In genomic region chr10:60230321-60231088, GRCm38 (mm10) we compare ENCODE assay signal across 25 mouse cellular contexts. TPM values are rescaled to one million over a fixed set of nuclear protein-coding genes. Genes with fewer than 3 reads are reported as not detected.
DNase-seq lines count a peak whose midpoint lies in the region; ATAC-seq and TF ChIP-seq lines count a peak whose summit lies in the region.
"Had no signal": no experiment of that assay in that cellular context is flagged by ENCODE, and none has a peak within 500 bp of the region (broad histone marks: within the 10 kb centered on the region; RNA-seq: fewer than 3 reads in every experiment).

No protein-coding gene starts in this region.

- no peaks in the 10 kb centered on the region for H3K9me3 ChIP-seq in neural tube, embryonic 15.5 days (replicated peaks)
- no peaks in the 10 kb centered on the region for H3K9me3 ChIP-seq in ES-E14 (ENCODE audit: control insufficient read depth, insufficient read depth, low read depth, low read length)
- H3K9me3 ChIP-seq in limb, embryonic 13.5 days = no peaks in the 10 kb centered on the region
- H3K9me3 ChIP-seq in kidney, embryonic 14.5 days (ENCODE audit: control insufficient read depth, low read length) = no peaks in the 10 kb centered on the region
- H3K9me3 ChIP-seq: heart, embryonic 15.5 days; kidney, embryonic 15.5 days; midbrain, embryonic 10.5 days had no signal

- H3K27ac ChIP-seq in neural tube, embryonic 15.5 days (replicated peaks) = no peak overlapping the region
- peak overlapping the region; percentile 6; the same call in 1 of the 2 replicates for H3K27ac ChIP-seq in ES-E14 (ENCODE audit: insufficient read depth, low read depth, low read length, poor library complexity, severe bottlenecking)
- H3K27ac ChIP-seq in limb, embryonic 13.5 days = peak overlapping the region; percentile 28; the same call in 1 of the 2 replicates
- H3K27ac ChIP-seq in kidney, embryonic 14.5 days (ENCODE audit: low read depth, low read length) = no peak overlapping the region
- H3K27ac ChIP-seq: heart, adult 2 months; heart, embryonic 15.5 days; kidney, embryonic 15.5 days; left cerebral cortex, adult 2 months; midbrain, embryonic 10.5 days had no signal

- H3K4me2 ChIP-seq in neural tube, embryonic 15.5 days = no peak overlapping the region
- H3K4me2 ChIP-seq in limb, embryonic 13.5 days (replicated peaks) = no peak overlapping the region
- H3K4me2 ChIP-seq in kidney, embryonic 14.5 days (replicated peaks; ENCODE audit: low read depth, low read length) = no peak overlapping the region
- H3K4me2 ChIP-seq: heart, embryonic 15.5 days; kidney, embryonic 15.5 days had no signal

- no peak for DNase-seq in neural tube, embryonic 10.5 days (ENCODE audit: extremely low spot score, low spot score)
- no peak for DNase-seq in ES-E14 (ENCODE audit: low read depth, low spot score)
- DNase-seq in urinary bladder, adult 2 months (ENCODE audit: low spot score) = peak; percentile 33
- no peak for DNase-seq in kidney, adult 9 months
- no peak for DNase-seq in thymus, postnatal 14 days
- DNase-seq: adrenal gland, adult 2 months; B cell, adult 2 months; cerebellum, postnatal 10 days; gastrocnemius, postnatal 10 days; heart, adult 2 months; liver; liver, postnatal 0 days; lung, postnatal 4 days; retina, postnatal 1 day; right cerebral cortex, postnatal 4 days; thymus, postnatal 4 days had no signal

- H3K9ac ChIP-seq in neural tube, embryonic 15.5 days (replicated peaks) = 0 out of 2 replicates have a peak overlapping the region, but pooled peaks have one; percentile 14
- H3K9ac ChIP-seq in ES-E14 (ENCODE audit: insufficient read depth, low read depth, low read length, poor library complexity, severe bottlenecking) = peak overlapping the region; percentile 14; the same call in 1 of the 2 replicates
- no peak overlapping the region for H3K9ac ChIP-seq in limb, embryonic 13.5 days
- H3K9ac ChIP-seq in kidney, embryonic 14.5 days (ENCODE audit: low read depth, low read length) = no peak overlapping the region
- H3K9ac ChIP-seq: heart, embryonic 15.5 days; kidney, embryonic 15.5 days; liver, postnatal 0 days had no signal

- WGBS in neural tube, embryonic 15.5 days = 84% methylated on average over 6 of the region's 6 CpGs
- 75% methylated on average over 6 of the region's 6 CpGs for WGBS in limb, embryonic 13.5 days
- 72% methylated on average over 6 of the region's 6 CpGs for WGBS in kidney, embryonic 14.5 days

- in situ Hi-C loops in ES-E14 (cut with MboI; ENCODE audit: low sequenced_read_pairs in 2 of 2, unreplicated experiment in 2 of 2) = no loop called here

- H3K4me1 ChIP-seq in neural tube, embryonic 15.5 days = no peaks in the 10 kb centered on the region
- H3K4me1 ChIP-seq in ES-E14 (ENCODE audit: control insufficient read depth in 2 of 2, insufficient read depth in 2 of 2, low read length in 2 of 2, poor library complexity in 1 of 2) = peaks cover 4 to 21% of the 10 kb centered on the region in 2 experiments; a peak in 3 of 4 replicates
- H3K4me1 ChIP-seq in limb, embryonic 13.5 days = no peaks in the 10 kb centered on the region
- 0 out of 2 replicates have a peak, but pooled peaks cover 4% of the 10 kb centered on the region for H3K4me1 ChIP-seq in kidney, embryonic 14.5 days (ENCODE audit: control insufficient read depth, insufficient read depth, low read length)
- H3K4me1 ChIP-seq: heart, embryonic 15.5 days; midbrain, embryonic 10.5 days had no signal

- ATAC-seq in neural tube, embryonic 15.5 days (ENCODE audit: low FRiP score) = no peak
- no peak for ATAC-seq in limb, embryonic 13.5 days (ENCODE audit: low FRiP score, low read depth)
- ATAC-seq in kidney, embryonic 14.5 days (ENCODE audit: low FRiP score, low TSS enrichment) = no peak
- ATAC-seq: forebrain, embryonic 16.5 days; liver, postnatal 0 days had no signal

- no peaks in the 10 kb centered on the region for H3K27me3 ChIP-seq in neural tube, embryonic 15.5 days (replicated peaks)
- H3K27me3 ChIP-seq in limb, embryonic 13.5 days = no peaks in the 10 kb centered on the region
- no peaks in the 10 kb centered on the region for H3K27me3 ChIP-seq in kidney, embryonic 14.5 days (ENCODE audit: control insufficient read depth, insufficient read depth, low read length)
- H3K27me3 ChIP-seq: kidney, embryonic 15.5 days had no signal

- no peak overlapping the region for H3K4me3 ChIP-seq in neural tube, embryonic 15.5 days (replicated peaks)
- H3K4me3 ChIP-seq in ES-E14 (ENCODE audit: insufficient read depth in 1 of 2, low read depth in 1 of 2, low read length in 2 of 2, poor library complexity in 1 of 2, severe bottlenecking in 1 of 2) = no peak overlapping the region
- H3K4me3 ChIP-seq in limb, embryonic 13.5 days = no peak overlapping the region
- H3K4me3 ChIP-seq in kidney, embryonic 14.5 days (ENCODE audit: low read length) = no peak overlapping the region
- H3K4me3 ChIP-seq: heart, adult 2 months; heart, embryonic 15.5 days; kidney, embryonic 15.5 days; left cerebral cortex, adult 2 months; midbrain, embryonic 10.5 days had no signal

- no peaks in the 10 kb centered on the region for H3K36me3 ChIP-seq in neural tube, embryonic 15.5 days
- H3K36me3 ChIP-seq in ES-E14 (ENCODE audit: control insufficient read depth, insufficient read depth, low read length, poor library complexity, severe bottlenecking) = no peaks in the 10 kb centered on the region
- no peaks in the 10 kb centered on the region for H3K36me3 ChIP-seq in limb, embryonic 13.5 days
- H3K36me3 ChIP-seq in kidney, embryonic 14.5 days (ENCODE audit: control insufficient read depth, insufficient read depth, low read length) = no peaks in the 10 kb centered on the region
- H3K36me3 ChIP-seq: heart, embryonic 15.5 days; kidney, embryonic 15.5 days; midbrain, embryonic 10.5 days had no signal

TF ChIP-seq in ES-E14, 5 proteins besides CTCF, POLR2A, EP300 and RAD21:
- TF ChIP-seq HCFC1 (IDR thresholded peaks at IDR 0.05; ENCODE audit: borderline replicate concordance, insufficient read depth, low read length) = no peak
- no peak for TF ChIP-seq ZC3H11A (IDR thresholded peaks at IDR 0.05; ENCODE audit: borderline replicate concordance, low read depth, low read length)
- no peak for TF ChIP-seq ZNF384 (IDR thresholded peaks at IDR 0.05; ENCODE audit: low read depth, low read length)
- no peak for TF ChIP-seq CHD2 (IDR thresholded peaks at IDR 0.05; ENCODE audit: low read depth, low read length)
- TF ChIP-seq MAFK (IDR thresholded peaks at IDR 0.05; ENCODE audit: insufficient read depth, low read depth, low read length) = no peak
TF ChIP-seq in ES-E14: peak in this region for 0.

RNA-seq across cellular contexts. Expression of gene Chst3, which starts 11.4 kb away (rescaled TPM):
- 1.9 and 2.0 TPM in 2 replicates for polyA plus RNA-seq in neural tube, embryonic 15.5 days (2015; fragmentation: Nextera tagmentation; extraction: Ambion mirVana)
- 1.8 and 2.7 TPM in 2 replicates for total RNA-seq in ES-E14 (2012; rRNA removed)
- 3.1 and 3.7 TPM in 2 replicates for polyA plus RNA-seq in limb, embryonic 13.5 days (2015; fragmentation: Nextera tagmentation; extraction: Ambion mirVana)
- polyA plus RNA-seq in urinary bladder, adult 2 months (2012; rRNA removed) = 0.58 and 0.77 TPM in 2 replicates
- polyA plus RNA-seq in kidney, embryonic 14.5 days (2014; fragmentation: Nextera tagmentation; extraction: Ambion mirVana) = 1.0 and 1.1 TPM in 2 replicates
- total RNA-seq: MEL had no signal

RNA-seq across cellular contexts. Expression of gene Psap, which starts 46.9 kb away (rescaled TPM):
- polyA plus RNA-seq in neural tube, embryonic 15.5 days (2015; fragmentation: Nextera tagmentation; extraction: Ambion mirVana) = 217 and 220 TPM in 2 replicates
- 365 and 441 TPM in 2 replicates for total RNA-seq in ES-E14 (2012; rRNA removed)
- polyA plus RNA-seq in limb, embryonic 13.5 days (2015; fragmentation: Nextera tagmentation; extraction: Ambion mirVana) = 103 and 104 TPM in 2 replicates
- polyA plus RNA-seq in urinary bladder, adult 2 months (2012; rRNA removed) = 1,531 and 1,599 TPM in 2 replicates
- 69.5 and 122 TPM in 2 replicates for polyA plus RNA-seq in kidney, embryonic 14.5 days (2014; fragmentation: Nextera tagmentation; extraction: Ambion mirVana)

Comparison
In these comparisons a context has a peak if more than half of its experiments do, and no peak if none do; other contexts are left out.
1. H3K27ac ChIP-seq: peak in ES-E14 (single experiment) and limb, embryonic 13.5 days (single experiment); none in neural tube, embryonic 15.5 days (single experiment) and kidney, embryonic 14.5 days (single experiment).
2. H3K9ac ChIP-seq: peak in neural tube, embryonic 15.5 days (single experiment) and ES-E14 (single experiment); none in limb, embryonic 13.5 days (single experiment) and kidney, embryonic 14.5 days (single experiment).